Mouse (Mus musculus): ENCODE measurements around the gene Kcnn4. TPM values are rescaled to one million over a fixed set of nuclear protein-coding genes. Genes with fewer than 3 reads are reported as not detected.

Kcnn4 gene
- polyA plus RNA-seq, 1 experiment, result 429 TPM

- DNase-seq, result no peak
- 54% methylated on average over 13 of the region's 13 CpGs for WGBS
- Histone ChIP-seq H3K4me1 (replicated peaks; ENCODE audit: control insufficient read depth, insufficient read depth, low read length) (peaks cover 15% of the 10 kb centered on the region), H3K4me3 (ENCODE audit: control insufficient read depth, insufficient read depth, low read length) (no peak overlapping the region), H3K36me3 (ENCODE audit: control insufficient read depth, insufficient read depth, low read length) (peaks cover 14% of the 10 kb centered on the region), H3K27ac (ENCODE audit: control insufficient read depth, insufficient read depth, low read length) (no peak overlapping the region), H3K27me3 (ENCODE audit: control insufficient read depth, insufficient read depth, low read length) (no peaks in the 10 kb centered on the region)
- TF ChIP-seq CTCF (IDR thresholded peaks at IDR 0.05; ENCODE audit: borderline replicate concordance, control insufficient read depth, extremely low read depth, insufficient read depth, low read length, poor library complexity) (no peak), POLR2A (IDR thresholded peaks at IDR 0.05; ENCODE audit: control insufficient read depth, extremely low read depth, insufficient read depth, low read length, poor library complexity) (no peak)
Measured at GRCm38 (mm10) chr7:24389516-24390187, 19.6 kb downstream of the Kcnn4 start.

GRCm38 (mm10) chr7:24390512-24390911 is 20.4 kb downstream of the Kcnn4 start:
- Histone ChIP-seq H3K27ac (ENCODE audit: control insufficient read depth, insufficient read depth, low read length) (no peak overlapping the region), H3K27me3 (ENCODE audit: control insufficient read depth, insufficient read depth, low read length) (no peaks in the 10 kb centered on the region), H3K36me3 (ENCODE audit: control insufficient read depth, insufficient read depth, low read length) (peaks cover 6% of the 10 kb centered on the region), H3K4me1 (replicated peaks; ENCODE audit: control insufficient read depth, insufficient read depth, low read length) (peaks cover 19% of the 10 kb centered on the region), H3K4me3 (ENCODE audit: control insufficient read depth, insufficient read depth, low read length) (no peak overlapping the region)
- 91% methylated on average over 7 of the region's 7 CpGs for WGBS
- no peak for DNase-seq
- TF ChIP-seq CTCF (IDR thresholded peaks at IDR 0.05; ENCODE audit: borderline replicate concordance, control insufficient read depth, extremely low read depth, insufficient read depth, low read length, poor library complexity), result no peak
- TF ChIP-seq POLR2A (IDR thresholded peaks at IDR 0.05; ENCODE audit: control insufficient read depth, extremely low read depth, insufficient read depth, low read length, poor library complexity), result no peak

GRCm38 (mm10) chr7:24391077-24391476 is 21.0 kb downstream of the Kcnn4 start:
- TF ChIP-seq POLR2A (IDR thresholded peaks at IDR 0.05; ENCODE audit: control insufficient read depth, extremely low read depth, insufficient read depth, low read length, poor library complexity) (no peak), CTCF (IDR thresholded peaks at IDR 0.05; ENCODE audit: borderline replicate concordance, control insufficient read depth, extremely low read depth, insufficient read depth, low read length, poor library complexity) (no peak)
- Histone ChIP-seq H3K36me3 (ENCODE audit: control insufficient read depth, insufficient read depth, low read length) (peaks cover under 1% of the 10 kb centered on the region), H3K27ac (ENCODE audit: control insufficient read depth, insufficient read depth, low read length) (no peak overlapping the region), H3K4me3 (ENCODE audit: control insufficient read depth, insufficient read depth, low read length) (no peak overlapping the region), H3K4me1 (replicated peaks; ENCODE audit: control insufficient read depth, insufficient read depth, low read length) (peaks cover 19% of the 10 kb centered on the region), H3K27me3 (ENCODE audit: control insufficient read depth, insufficient read depth, low read length) (no peaks in the 10 kb centered on the region)
- DNase-seq, result no peak
- 74% methylated on average over 5 of the region's 5 CpGs for WGBS

- H3K4me1 ChIP-seq (replicated peaks; ENCODE audit: control insufficient read depth, insufficient read depth, low read length), result peaks cover 19% of the 10 kb centered on the region
Measured at GRCm38 (mm10) chr7:24391687-24392086, 21.6 kb downstream of the Kcnn4 start.

GRCm38 (mm10) chr7:24394054-24394453 is 24.0 kb downstream of the Kcnn4 start:
- H3K36me3 ChIP-seq (ENCODE audit: control insufficient read depth, insufficient read depth, low read length), result no peaks in the 10 kb centered on the region
- 45% methylated on average over 3 of the region's 3 CpGs for WGBS
- no peaks in the 10 kb centered on the region for H3K27me3 ChIP-seq (ENCODE audit: control insufficient read depth, insufficient read depth, low read length)
- no peak for DNase-seq
- no peak overlapping the region for H3K4me3 ChIP-seq (ENCODE audit: control insufficient read depth, insufficient read depth, low read length)
- TF ChIP-seq CTCF (IDR thresholded peaks at IDR 0.05; ENCODE audit: borderline replicate concordance, control insufficient read depth, extremely low read depth, insufficient read depth, low read length, poor library complexity), result no peak
- no peak for TF ChIP-seq POLR2A (IDR thresholded peaks at IDR 0.05; ENCODE audit: control insufficient read depth, extremely low read depth, insufficient read depth, low read length, poor library complexity)
- H3K4me1 ChIP-seq (replicated peaks; ENCODE audit: control insufficient read depth, insufficient read depth, low read length), result peaks cover 25% of the 10 kb centered on the region
- peak overlapping the region; percentile 93 for H3K27ac ChIP-seq (ENCODE audit: control insufficient read depth, insufficient read depth, low read length)

More at GRCm38 (mm10) chr7:24391687-24392086, 21.6 kb downstream of the Kcnn4 start:
- no peak overlapping the region for H3K27ac ChIP-seq (ENCODE audit: control insufficient read depth, insufficient read depth, low read length)
- no peaks in the 10 kb centered on the region for H3K27me3 ChIP-seq (ENCODE audit: control insufficient read depth, insufficient read depth, low read length)
- no peaks in the 10 kb centered on the region for H3K36me3 ChIP-seq (ENCODE audit: control insufficient read depth, insufficient read depth, low read length)
- WGBS, result 67% methylated on average over 2 of the region's 2 CpGs
- TF ChIP-seq POLR2A (IDR thresholded peaks at IDR 0.05; ENCODE audit: control insufficient read depth, extremely low read depth, insufficient read depth, low read length, poor library complexity) (no peak), CTCF (IDR thresholded peaks at IDR 0.05; ENCODE audit: borderline replicate concordance, control insufficient read depth, extremely low read depth, insufficient read depth, low read length, poor library complexity) (no peak)
- DNase-seq, result no peak
- no peak overlapping the region for H3K4me3 ChIP-seq (ENCODE audit: control insufficient read depth, insufficient read depth, low read length)

GRCm38 (mm10) chr7:24394475-24395161 is 24.6 kb downstream of the Kcnn4 start:
- no peak overlapping the region for H3K4me3 ChIP-seq (ENCODE audit: control insufficient read depth, insufficient read depth, low read length)
- WGBS, result 20% methylated on average over 15 of the region's 15 CpGs
- no peak for TF ChIP-seq POLR2A (IDR thresholded peaks at IDR 0.05; ENCODE audit: control insufficient read depth, extremely low read depth, insufficient read depth, low read length, poor library complexity)
- TF ChIP-seq CTCF (IDR thresholded peaks at IDR 0.05; ENCODE audit: borderline replicate concordance, control insufficient read depth, extremely low read depth, insufficient read depth, low read length, poor library complexity), result no peak
- peaks cover 27% of the 10 kb centered on the region for H3K4me1 ChIP-seq (replicated peaks; ENCODE audit: control insufficient read depth, insufficient read depth, low read length)
- no peaks in the 10 kb centered on the region for H3K27me3 ChIP-seq (ENCODE audit: control insufficient read depth, insufficient read depth, low read length)
- DNase-seq, result peak; percentile 64
- H3K36me3 ChIP-seq (ENCODE audit: control insufficient read depth, insufficient read depth, low read length), result no peaks in the 10 kb centered on the region
- H3K27ac ChIP-seq (ENCODE audit: control insufficient read depth, insufficient read depth, low read length), result peak overlapping the region; percentile 93
